Mouse (Mus musculus) ES-E14 (cell line): Measurements from ENCODE around the gene Fance. TPM values are rescaled to one million over a fixed set of nuclear protein-coding genes. Genes with fewer than 3 reads are reported as not detected.

Experiments
- DNase-seq: peaks from one replicate; pipeline ENCODE4 v3.0.0-alpha.2; 2013; ENCODE audit warnings: low read depth, low spot score
- H3K27ac ChIP-seq: 2 replicates; pipeline ENCODE4 v1.5.1; 2012; ENCODE audit warnings: low read depth, mild to moderate bottlenecking, low read length, moderate library complexity, mixed read lengths; ENCODE audit not compliant: poor library complexity, insufficient read depth, severe bottlenecking
- H3K36me3 ChIP-seq: 2 replicates; pipeline ENCODE4 v1.6.1; 2012; ENCODE audit warnings: mild to moderate bottlenecking, low read length, moderate library complexity, mixed read lengths; ENCODE audit not compliant: control insufficient read depth, poor library complexity, insufficient read depth, severe bottlenecking
- H3K4me1 ChIP-seq, 2 experiments: fragments of 150-350 bp in 1 of 2; sonication (generic) in 1 of 2; 2 replicates each; pipeline ENCODE4 v1.6.1; 2012; ENCODE audit warnings: low read length in 2 of 2, mild to moderate bottlenecking in 1 of 2, mixed read lengths in 1 of 2; ENCODE audit not compliant: control insufficient read depth in 2 of 2, insufficient read depth in 2 of 2, poor library complexity in 1 of 2
- H3K4me3 ChIP-seq, 2 experiments: fragments of 150-350 bp in 1 of 2; sonication (generic) in 1 of 2; 2 replicates each; pipeline ENCODE4 v1.5.1; 2012; ENCODE audit warnings: low read length in 2 of 2, low read depth in 1 of 2, mild to moderate bottlenecking in 1 of 2, mixed read lengths in 1 of 2; ENCODE audit not compliant: insufficient read depth in 1 of 2, poor library complexity in 1 of 2, severe bottlenecking in 1 of 2
- H3K9ac ChIP-seq: 2 replicates; pipeline ENCODE4 v1.6.1; 2012; ENCODE audit warnings: low read depth, mild to moderate bottlenecking, low read length, mixed read lengths; ENCODE audit not compliant: poor library complexity, insufficient read depth, severe bottlenecking
- H3K9me3 ChIP-seq: fragments of 150-350 bp; sonication (generic); 2 replicates; pipeline ENCODE4 v1.6.1; 2012; ENCODE audit warnings: low read depth, mild to moderate bottlenecking, low read length; ENCODE audit not compliant: control insufficient read depth, insufficient read depth
- CHD2 ChIP-seq: IDR thresholded peaks from 2 replicates; pipeline ENCODE4 v1.6.1; 2014; ENCODE audit warnings: mild to moderate bottlenecking, low read depth, low read length, inconsistent platforms
- HCFC1 ChIP-seq: IDR thresholded peaks from 2 replicates; pipeline ENCODE4 v1.6.1; 2012; ENCODE audit warnings: low read length, inconsistent platforms, borderline replicate concordance; ENCODE audit not compliant: insufficient read depth
- MAFK ChIP-seq: IDR thresholded peaks from 2 replicates; pipeline ENCODE4 v1.6.1; 2014; ENCODE audit warnings: mild to moderate bottlenecking, low read depth, low read length, inconsistent platforms; ENCODE audit not compliant: insufficient read depth
- ZC3H11A ChIP-seq: IDR thresholded peaks from 2 replicates; pipeline ENCODE4 v1.6.1; 2012; ENCODE audit warnings: low read depth, mild to moderate bottlenecking, inconsistent platforms, low read length, borderline replicate concordance
- ZNF384 ChIP-seq: IDR thresholded peaks from 2 replicates; pipeline ENCODE4 v1.6.1; 2012; ENCODE audit warnings: low read depth, low read length, inconsistent platforms
- in situ Hi-C, 2 experiments: fragments of 600-800 bp; cut with MboI; formaldehyde crosslinking; loops; one replicate each; pipeline ENCODE4 v1.15.1; 2025; ENCODE audit warnings: low sequenced_read_pairs in 2 of 2, inconsistent platforms in 1 of 2; ENCODE audit not compliant: unreplicated experiment in 2 of 2
- total RNA-seq: library from RNA; depleted of rRNA; stranded (reverse); fragments of 300-350 nt; gene quantifications from 2 replicates; pipeline ENCODE4 v1.2.3, GENCODE M21; 2012

The Fance gene
- total RNA-seq, 1 experiment: 25.9 TPM

GRCm38 (mm10) chr17:28280831-28281377 is 32.4 kb upstream of the Fance start:
- Histone ChIP-seq H3K36me3 (no peaks in the 10 kb centered on the region; the same call in 1 of the 2 replicates), H3K4me3 (no peak overlapping the region), H3K9me3 (no peaks in the 10 kb centered on the region), H3K4me1 (peaks cover 3 to 30% of the 10 kb centered on the region in 2 experiments; a peak in 2 of 4 replicates), H3K27ac (no peak overlapping the region), H3K9ac (no peak overlapping the region)
- TF ChIP-seq MAFK (no peak), ZC3H11A (no peak), ZNF384 (no peak), CHD2 (no peak), HCFC1 (no peak)
- in situ Hi-C loops: no loop called here
- no peak for DNase-seq

GRCm38 (mm10) chr17:28281866-28282441 is 31.4 kb upstream of the Fance start:
- Histone ChIP-seq H3K36me3 (no peaks in the 10 kb centered on the region), H3K4me3 (no peak overlapping the region), H3K9me3 (no peaks in the 10 kb centered on the region), H3K9ac (no peak overlapping the region), H3K27ac (no peak overlapping the region), H3K4me1 (peaks cover 3 to 34% of the 10 kb centered on the region in 2 experiments; a peak in 2 of 4 replicates)
- in situ Hi-C loops: no loop called here
- no peak for DNase-seq
- TF ChIP-seq CHD2: no peak
- no peak for TF ChIP-seq ZNF384
- no peak for TF ChIP-seq HCFC1
- no peak for TF ChIP-seq ZC3H11A
- TF ChIP-seq MAFK: no peak

GRCm38 (mm10) chr17:28283199-28283598 is 30.1 kb upstream of the Fance start:
- in situ Hi-C loops: no loop called here
- no peak overlapping the region for H3K9ac ChIP-seq
- H3K4me1 ChIP-seq: peaks cover 0 to 30% of the 10 kb centered on the region in 2 experiments; a peak in 2 of 4 replicates

GRCm38 (mm10) chr17:28286133-28286532 is 27.2 kb upstream of the Fance start:
- H3K27ac ChIP-seq: no peak overlapping the region
- no peak overlapping the region for H3K9ac ChIP-seq
- no peak for TF ChIP-seq MAFK
- no peak for TF ChIP-seq ZNF384
- TF ChIP-seq CHD2: no peak
- TF ChIP-seq HCFC1: no peak
- no peak for TF ChIP-seq ZC3H11A
- DNase-seq: no peak
- no peaks in the 10 kb centered on the region for H3K9me3 ChIP-seq
- H3K36me3 ChIP-seq: no peaks in the 10 kb centered on the region
- peaks cover 0 to 11% of the 10 kb centered on the region in 2 experiments; a peak in 1 of 4 replicates for H3K4me1 ChIP-seq
- H3K4me3 ChIP-seq: no peak overlapping the region
- in situ Hi-C loops: no loop called here

More at GRCm38 (mm10) chr17:28283199-28283598, 30.1 kb upstream of the Fance start:
- H3K27ac ChIP-seq: no peak overlapping the region
- TF ChIP-seq ZC3H11A (no peak), MAFK (no peak), ZNF384 (no peak), HCFC1 (no peak)
- no peak overlapping the region for H3K4me3 ChIP-seq
- H3K36me3 ChIP-seq: no peaks in the 10 kb centered on the region
- DNase-seq: no peak
- no peaks in the 10 kb centered on the region for H3K9me3 ChIP-seq
